Mouse (Mus musculus) liver, embryonic 15.5 days (tissue): ENCODE results near the gene Btbd7. TPM values are rescaled to one million over a fixed set of nuclear protein-coding genes. Genes with fewer than 3 reads are reported as not detected.
A peak's percentile ranks its signal among the peaks of the same experiment; 100 is the strongest.

Source experiments
- ATAC-seq: fragments of 200-750 bp; cut with Nextera tagmentation; 2 replicates; pipeline ENCODE4 v1.8.0; 2017; ENCODE audit warnings: moderate number of reproducible peaks, mild to moderate bottlenecking, moderate library complexity; ENCODE audit not compliant: insufficient read depth
- H3K27ac ChIP-seq: fragments of 300-500 bp; sonication (generic); replicated peaks from 2 replicates; pipeline ENCODE4 v1.5.1; 2015; ENCODE audit warnings: mild to moderate bottlenecking, inconsistent platforms
- H3K27me3 ChIP-seq: fragments of 300-500 bp; sonication (generic); 2 replicates; pipeline ENCODE4 v1.6.1; 2015; ENCODE audit warnings: mild to moderate bottlenecking, inconsistent platforms
- H3K36me3 ChIP-seq: fragments of 300-500 bp; sonication (generic); replicated peaks from 2 replicates; pipeline ENCODE4 v1.6.1; 2015; ENCODE audit warnings: moderate library complexity, mild to moderate bottlenecking, inconsistent platforms
- H3K4me1 ChIP-seq: fragments of 300-500 bp; sonication (generic); replicated peaks from 2 replicates; pipeline ENCODE4 v1.6.1; 2015; ENCODE audit warnings: inconsistent platforms
- H3K4me2 ChIP-seq: fragments of 300-500 bp; sonication (generic); 2 replicates; pipeline ENCODE4 v1.6.1; 2015; ENCODE audit warnings: moderate library complexity, mild to moderate bottlenecking, inconsistent platforms
- H3K4me3 ChIP-seq: fragments of 300-500 bp; sonication (generic); replicated peaks from 2 replicates; pipeline ENCODE4 v1.5.1; 2015; ENCODE audit warnings: mild to moderate bottlenecking, inconsistent platforms
- H3K9ac ChIP-seq: fragments of 300-500 bp; sonication (generic); 2 replicates; pipeline ENCODE4 v1.6.1; 2015; ENCODE audit warnings: moderate library complexity, mild to moderate bottlenecking, inconsistent platforms
- H3K9me3 ChIP-seq: fragments of 300-500 bp; sonication (generic); replicated peaks from 2 replicates; pipeline ENCODE4 v1.6.1; 2016; ENCODE audit warnings: inconsistent platforms
- WGBS: fragments of 180-500 bp; shearing (Covaris S2); methylation state at CpG from one replicate; pipeline ENCODE4 v1.1.7; 2015; ENCODE audit warnings: mixed read lengths; ENCODE audit not compliant: insufficient replicate concordance; 5-methylcytosine and 5-hydroxymethylcytosine counted together
- polyA plus RNA-seq: library from polyadenylated mRNA; unstranded; fragments of >200 nt; fragmentation: Nextera tagmentation; extraction: Ambion mirVana; gene quantifications from 2 replicates; pipeline ENCODE4 v1.2.1, GENCODE M21; 2015

Btbd7 gene
- polyA plus RNA-seq, 1 experiment from 2014 or later, result 4.2 TPM

DNA sequence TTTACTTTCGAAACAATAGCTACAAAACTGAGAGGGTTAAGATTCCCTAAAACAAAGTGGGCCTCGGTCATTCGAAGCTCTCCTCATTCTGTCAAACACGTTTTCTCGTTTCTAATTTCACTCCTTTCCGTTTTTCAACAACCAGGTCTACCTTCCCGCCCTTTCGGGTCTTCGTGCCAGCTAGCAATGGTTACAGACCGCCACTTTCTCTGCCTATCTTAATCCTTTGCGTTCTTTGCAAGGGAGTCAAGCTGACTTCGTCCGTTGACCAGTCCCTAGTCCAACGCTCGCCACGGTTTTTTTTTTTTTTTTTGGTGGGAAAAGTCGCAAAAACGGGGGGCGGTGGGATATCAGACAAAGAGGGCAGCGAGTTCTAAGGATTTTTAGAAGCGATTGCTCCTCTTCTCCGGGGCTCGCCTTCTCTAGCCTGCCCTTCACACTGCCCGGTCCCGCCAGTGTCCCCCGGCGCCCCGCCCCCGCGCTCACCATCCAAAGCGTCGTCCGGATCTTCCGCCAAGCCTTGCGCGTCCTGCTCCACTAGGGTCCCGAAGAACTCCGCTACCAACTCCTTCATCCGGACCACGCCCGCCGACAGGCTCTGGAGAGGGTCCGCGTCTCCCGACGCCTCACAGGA lies 121.1 kb downstream of the Btbd7 start:
- 1% methylated on average over 46 of the region's 46 CpGs for WGBS
- Histone ChIP-seq H3K4me3 (peak overlapping the region; percentile 80), H3K9ac (peak overlapping the region; percentile 70), H3K27ac (peak overlapping the region; percentile 84), H3K4me1 (peaks cover 41% of the 10 kb centered on the region), H3K9me3 (no peaks in the 10 kb centered on the region), H3K4me2 (peak overlapping the region; percentile 83), H3K36me3 (peaks cover 7% of the 10 kb centered on the region), H3K27me3 (no peaks in the 10 kb centered on the region)
- ATAC-seq, result peak; percentile 82

DNA sequence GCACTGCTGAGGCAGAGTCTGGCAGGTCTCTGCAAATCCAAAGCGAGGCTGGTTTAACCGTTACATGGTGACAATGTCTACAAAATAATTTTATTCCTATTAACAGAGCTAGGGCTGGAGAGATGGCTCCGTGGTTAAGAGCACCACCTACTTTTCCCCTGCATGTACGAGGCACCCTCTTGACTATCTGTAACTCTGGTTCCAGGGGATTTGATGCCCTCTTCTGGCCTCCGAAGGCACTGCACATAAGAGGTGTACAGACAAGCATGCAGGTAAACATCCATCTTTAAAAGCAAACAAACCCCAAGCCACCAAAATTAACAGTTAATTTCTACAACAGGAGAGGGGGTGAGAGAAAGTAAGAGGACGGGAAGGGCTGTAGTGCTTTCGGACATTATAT lies 122.0 kb downstream of the Btbd7 start:
- Histone ChIP-seq H3K36me3 (peaks cover 6% of the 10 kb centered on the region), H3K27me3 (no peaks in the 10 kb centered on the region), H3K27ac (no peak overlapping the region), H3K9ac (peak overlapping the region; percentile 70; the same call in 1 of the 2 replicates), H3K4me1 (peaks cover 41% of the 10 kb centered on the region), H3K4me3 (peak overlapping the region; percentile 80), H3K4me2 (peak overlapping the region; percentile 83), H3K9me3 (no peaks in the 10 kb centered on the region)
- ATAC-seq, result no peak
- WGBS, result 73% methylated on average over 7 of the region's 7 CpGs

- WGBS, result 78% methylated on average over 3 of the region's 3 CpGs
- Histone ChIP-seq H3K4me3 (no peak overlapping the region), H3K27me3 (no peaks in the 10 kb centered on the region), H3K4me1 (peaks cover 30% of the 10 kb centered on the region), H3K9ac (no peak overlapping the region), H3K9me3 (no peaks in the 10 kb centered on the region), H3K27ac (no peak overlapping the region), H3K4me2 (no peak overlapping the region), H3K36me3 (peaks cover 34% of the 10 kb centered on the region)
- no peak for ATAC-seq
Observed at GRCm38 (mm10) chr12:102748256-102748655, 130.0 kb downstream of the Btbd7 start.

- H3K4me3 ChIP-seq, result peak overlapping the region; percentile 92
- ATAC-seq, result no peak
- peaks cover 43% of the 10 kb centered on the region for H3K4me1 ChIP-seq
- H3K27me3 ChIP-seq, result no peaks in the 10 kb centered on the region
- no peaks in the 10 kb centered on the region for H3K9me3 ChIP-seq
- peak overlapping the region; percentile 96 for H3K27ac ChIP-seq
- peaks cover 34% of the 10 kb centered on the region for H3K36me3 ChIP-seq
- WGBS, result 18% methylated on average over 6 of the region's 6 CpGs
- H3K9ac ChIP-seq, result peak overlapping the region; percentile 92
- H3K4me2 ChIP-seq, result peak overlapping the region; percentile 78
Observed at GRCm38 (mm10) chr12:102744839-102745238, 133.4 kb downstream of the Btbd7 start.

DNA sequence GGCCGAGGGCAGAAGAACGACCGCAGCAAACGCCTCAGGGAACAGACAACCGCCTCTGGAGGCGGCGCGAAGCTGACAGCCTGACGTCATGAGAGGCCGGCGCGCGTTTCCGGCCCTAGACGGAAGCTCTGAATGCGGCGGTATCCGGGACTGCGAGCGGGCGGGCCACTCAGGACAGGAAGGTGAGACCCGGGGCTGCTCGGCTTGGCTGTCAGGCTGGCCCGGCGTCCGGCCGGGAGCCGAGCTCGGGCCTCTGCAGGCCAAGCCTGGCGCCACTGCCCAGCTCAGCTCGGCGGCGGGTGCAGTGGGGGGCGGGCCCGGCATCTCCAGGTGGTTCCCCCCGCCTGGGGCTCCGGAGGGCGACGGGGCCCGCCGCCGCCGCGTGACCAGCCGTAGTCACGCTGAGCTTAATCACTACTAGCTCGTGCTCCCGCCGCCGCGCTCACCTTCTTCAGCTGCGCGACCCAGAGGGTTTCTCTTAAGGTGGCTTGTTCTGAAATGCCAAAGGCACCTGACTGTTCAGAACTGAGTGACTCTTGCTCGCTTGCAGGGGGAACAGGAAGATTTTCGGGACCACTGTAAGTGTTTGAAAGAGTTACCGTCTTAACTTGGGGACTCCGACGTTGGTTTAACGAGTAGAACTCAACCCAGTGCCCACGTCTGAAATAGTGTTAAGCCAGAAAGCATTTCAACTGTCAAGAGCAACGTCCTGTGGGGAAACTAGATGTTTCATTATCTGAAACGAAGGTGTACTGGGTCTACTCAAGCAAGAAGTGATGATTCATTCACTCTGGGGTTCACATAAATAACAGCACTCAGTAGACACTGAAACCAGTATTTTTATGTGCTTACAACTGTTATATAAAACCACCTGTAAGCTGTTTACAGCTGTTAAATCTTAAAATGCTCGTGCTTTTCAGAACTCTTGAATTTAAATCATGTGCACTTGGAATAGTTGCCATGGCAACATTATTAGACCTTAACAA lies 134.4 kb downstream of the Btbd7 start, which contains the start of the genes Moap1 and Tmem251:
Gene Moap1 (minus strand): TSS at position 73 of the 986 bp plus-strand sequence.
Gene Tmem251 (plus strand): TSS at position 174 of the 986 bp plus-strand sequence.
- WGBS, result under 1% methylated on average over 63 of the region's 63 CpGs
- peaks cover 38% of the 10 kb centered on the region for H3K4me1 ChIP-seq
- peak; percentile 96 for ATAC-seq

GRCm38 (mm10) chr12:102743036-102743588 lies 135.2 kb downstream of the Btbd7 start:
- peaks cover 21% of the 10 kb centered on the region for H3K36me3 ChIP-seq
- peak; percentile 62 for ATAC-seq
- no peaks in the 10 kb centered on the region for H3K9me3 ChIP-seq
- 1% methylated on average over 33 of the region's 33 CpGs for WGBS
- H3K27ac ChIP-seq, result peak overlapping the region; percentile 96
- peak overlapping the region; percentile 92 for H3K4me3 ChIP-seq
- H3K4me1 ChIP-seq, result peaks cover 31% of the 10 kb centered on the region
- peak overlapping the region; percentile 92 for H3K9ac ChIP-seq
- peak overlapping the region; percentile 78 for H3K4me2 ChIP-seq
- no peaks in the 10 kb centered on the region for H3K27me3 ChIP-seq

More for the DNA sequence above, 134.4 kb downstream of the Btbd7 start, which contains the start of the genes Moap1 and Tmem251:
- Histone ChIP-seq H3K36me3 (peaks cover 29% of the 10 kb centered on the region), H3K27ac (peak within 1 kb of the TSS; percentile 96), H3K9ac (peak within 1 kb of the TSS; percentile 92), H3K9me3 (no peaks in the 10 kb centered on the region), H3K4me2 (peak within 1 kb of the TSS; percentile 78), H3K4me3 (peak within 1 kb of the TSS; percentile 92), H3K27me3 (no peaks in the 10 kb centered on the region)

DNA sequence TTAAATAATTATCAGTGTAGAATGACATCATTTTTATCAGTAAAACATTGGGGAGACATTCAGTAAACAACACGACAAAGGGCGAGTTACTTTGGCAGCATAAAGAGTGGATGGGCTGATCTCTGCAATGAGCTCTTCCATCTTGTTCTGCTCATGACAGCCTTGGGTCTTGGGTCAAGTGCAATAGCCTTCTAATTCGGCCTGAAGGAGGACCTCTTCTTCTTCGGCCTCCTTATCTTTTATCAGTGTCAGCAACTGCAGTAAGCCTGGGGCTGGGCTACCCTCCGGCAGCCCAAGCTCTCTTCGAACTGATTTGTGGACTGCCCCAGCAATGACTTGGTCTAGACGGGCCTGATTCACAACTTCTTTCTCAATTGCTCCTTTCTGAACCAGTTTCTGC lies 136.2 kb downstream of the Btbd7 start:
- no peak for ATAC-seq
- H3K4me3 ChIP-seq, result no peak overlapping the region
- H3K4me1 ChIP-seq, result peaks cover 31% of the 10 kb centered on the region
- no peak overlapping the region for H3K9ac ChIP-seq
- no peaks in the 10 kb centered on the region for H3K9me3 ChIP-seq
- peak overlapping the region; percentile 78; the same call in 1 of the 2 replicates for H3K4me2 ChIP-seq
- WGBS, result 45% methylated on average over 7 of the region's 7 CpGs
- H3K36me3 ChIP-seq, result 0 out of 2 replicates have a peak, but pooled peaks cover 11% of the 10 kb centered on the region
- H3K27ac ChIP-seq, result no peak overlapping the region
- H3K27me3 ChIP-seq, result no peaks in the 10 kb centered on the region

GRCm38 (mm10) chr12:102740285-102740684 lies 138.0 kb downstream of the Btbd7 start:
- Histone ChIP-seq H3K27ac (no peak overlapping the region), H3K9ac (no peak overlapping the region), H3K4me3 (no peak overlapping the region), H3K4me1 (peaks cover 25% of the 10 kb centered on the region), H3K9me3 (no peaks in the 10 kb centered on the region), H3K27me3 (no peaks in the 10 kb centered on the region), H3K36me3 (no peaks in the 10 kb centered on the region), H3K4me2 (no peak overlapping the region)
- 57% methylated on average over 3 of the region's 3 CpGs for WGBS
- ATAC-seq, result no peak

DNA sequence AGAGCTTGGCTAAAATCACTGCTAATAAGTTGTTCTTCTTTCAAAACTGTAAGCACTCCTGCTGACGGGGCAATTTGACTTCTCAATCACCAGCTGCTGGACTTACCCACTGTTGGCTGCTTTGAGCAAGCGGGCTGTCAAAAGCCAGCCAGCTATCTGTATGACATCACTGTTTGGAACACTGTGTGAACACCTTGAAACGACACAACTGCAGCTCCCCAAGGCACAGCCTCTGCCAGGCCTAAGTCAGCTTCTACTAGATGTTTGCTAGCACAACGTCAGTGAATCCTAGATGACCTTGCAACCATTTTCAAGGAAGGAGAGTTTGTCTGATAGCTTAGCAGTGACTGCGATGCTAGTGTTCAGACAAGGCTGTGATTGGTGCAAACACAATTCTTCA lies 139.2 kb downstream of the Btbd7 start:
- no peaks in the 10 kb centered on the region for H3K36me3 ChIP-seq
- H3K9ac ChIP-seq, result no peak overlapping the region
- no peak overlapping the region for H3K27ac ChIP-seq
- no peak overlapping the region for H3K4me2 ChIP-seq
- 70% methylated on average over 5 of the region's 5 CpGs for WGBS
- H3K4me3 ChIP-seq, result no peak overlapping the region
- ATAC-seq, result no peak
- no peaks in the 10 kb centered on the region for H3K27me3 ChIP-seq
- H3K9me3 ChIP-seq, result no peaks in the 10 kb centered on the region
- peaks cover 15% of the 10 kb centered on the region for H3K4me1 ChIP-seq

GRCm38 (mm10) chr12:102733381-102733780 lies 144.9 kb downstream of the Btbd7 start:
- WGBS, result 6% methylated on average over 5 of the region's 5 CpGs
- Histone ChIP-seq H3K9ac (no peak overlapping the region), H3K4me2 (no peak overlapping the region), H3K4me1 (peaks cover 27% of the 10 kb centered on the region), H3K4me3 (no peak overlapping the region), H3K27me3 (no peaks in the 10 kb centered on the region), H3K9me3 (no peaks in the 10 kb centered on the region), H3K36me3 (no peaks in the 10 kb centered on the region), H3K27ac (no peak overlapping the region)
- ATAC-seq, result no peak
